Mouse (Mus musculus) C2C12 (cell line): ENCODE results near the gene Olfr750. TPM values are rescaled to one million over a fixed set of nuclear protein-coding genes. Genes with fewer than 3 reads are reported as not detected.

Experiments
- H3K27me3 ChIP-seq: one replicate; pipeline ENCODE4 v1.6.1; 2011; ENCODE audit not compliant: control insufficient read depth, insufficient read depth, insufficient read length
- H3K36me3 ChIP-seq: one replicate; pipeline ENCODE4 v1.6.1; 2011; ENCODE audit not compliant: control insufficient read depth, insufficient read depth
- H3K4me3 ChIP-seq: one replicate; pipeline ENCODE4 v1.5.1; 2011; ENCODE audit warnings: mild to moderate bottlenecking, control low read depth; ENCODE audit not compliant: poor library complexity, insufficient read depth, severe bottlenecking
- H3K79me2 ChIP-seq: one replicate; pipeline ENCODE4 v1.6.1; 2011; ENCODE audit not compliant: control insufficient read depth, insufficient read depth
- H3K79me3 ChIP-seq: one replicate; pipeline ENCODE4 v1.6.1; 2011; ENCODE audit warnings: low read depth, control low read depth
- H3ac ChIP-seq: one replicate; pipeline ENCODE3; 2011; ENCODE audit warnings: low read depth; ENCODE audit not compliant: control insufficient read depth, insufficient read length
- CEBPB ChIP-seq: IDR thresholded peaks from one replicate; pipeline ENCODE4 v1.6.1; 2011; ENCODE audit warnings: low read depth, mild to moderate bottlenecking, control low read depth, moderate library complexity
- CTCF ChIP-seq: IDR thresholded peaks from one replicate; pipeline ENCODE4 v1.5.1; 2011; ENCODE audit not compliant: control insufficient read depth, insufficient read depth, insufficient read length
- FOSL1 ChIP-seq: IDR thresholded peaks from one replicate; pipeline ENCODE4 v1.8.0; 2011; ENCODE audit warnings: mild to moderate bottlenecking, low read length; ENCODE audit not compliant: poor library complexity, insufficient read depth, severe bottlenecking
- MAX ChIP-seq: IDR thresholded peaks from one replicate; pipeline ENCODE4 v1.6.1; 2011; ENCODE audit warnings: mild to moderate bottlenecking, control low read depth
- MYOD1 ChIP-seq: IDR thresholded peaks from one replicate; pipeline ENCODE4 v1.6.1; 2011; ENCODE audit warnings: low read depth; ENCODE audit not compliant: control insufficient read depth, insufficient read length
- MYOG ChIP-seq: IDR thresholded peaks from one replicate; pipeline ENCODE4 v1.6.1; 2011; ENCODE audit not compliant: control insufficient read depth, insufficient read length; ENCODE audit errors: extremely low read depth
- USF1 ChIP-seq: IDR thresholded peaks from one replicate; pipeline ENCODE4 v1.6.1; 2011; ENCODE audit warnings: low read depth, mild to moderate bottlenecking, control low read depth, moderate library complexity
- long read RNA-seq, 2 experiments: library from polyadenylated mRNA; unstranded; transcript quantifications; one replicate each; pipeline ENCODE4 v2.0.0; 2019 to 2020
- polyA plus RNA-seq: library from polyadenylated mRNA; unstranded; fragments of >200 nt; fragmentation: generic; extraction: Trizol; gene quantifications from one replicate; pipeline ENCODE4 v1.2.1, GENCODE M21; 2012; ENCODE audit warnings: missing spikeins

Olfr750 gene
- not detected for polyA plus RNA-seq
- long read RNA-seq, experiment 1: 0 reads
- long read RNA-seq, experiment 2: 0 reads

DNA sequence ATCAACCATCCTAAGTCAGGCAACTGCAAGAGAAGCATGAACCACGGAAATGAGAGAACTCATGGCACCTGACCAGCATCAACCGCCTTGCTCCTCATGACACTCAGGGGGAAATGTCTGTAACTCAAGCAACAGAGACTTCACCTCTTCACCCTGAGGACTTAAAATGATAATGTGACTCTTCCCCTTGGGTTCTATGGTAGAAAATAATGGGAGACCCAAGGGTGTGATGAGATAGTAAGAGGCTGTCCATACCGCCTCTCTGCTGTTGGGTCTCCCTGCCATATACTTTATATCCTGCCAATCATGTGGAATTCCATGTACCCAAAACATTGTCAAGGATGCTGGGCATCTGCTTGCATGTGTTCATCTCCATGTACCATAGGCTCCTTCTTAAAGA is at the start of gene Olfr750:
Gene Olfr750, minus strand, starts transcription at position 101 of the 400 bp plus-strand sequence.
- TF ChIP-seq CTCF: no peak
- Histone ChIP-seq H3K4me3 (no peak within 1 kb of the TSS), H3K79me3 (no peaks in the 10 kb centered on the region), H3ac (no peak within 1 kb of the TSS), H3K27me3 (peaks cover 8% of the 10 kb centered on the region), H3K36me3 (no peaks in the 10 kb centered on the region), H3K79me2 (no peaks in the 10 kb centered on the region)

DNA sequence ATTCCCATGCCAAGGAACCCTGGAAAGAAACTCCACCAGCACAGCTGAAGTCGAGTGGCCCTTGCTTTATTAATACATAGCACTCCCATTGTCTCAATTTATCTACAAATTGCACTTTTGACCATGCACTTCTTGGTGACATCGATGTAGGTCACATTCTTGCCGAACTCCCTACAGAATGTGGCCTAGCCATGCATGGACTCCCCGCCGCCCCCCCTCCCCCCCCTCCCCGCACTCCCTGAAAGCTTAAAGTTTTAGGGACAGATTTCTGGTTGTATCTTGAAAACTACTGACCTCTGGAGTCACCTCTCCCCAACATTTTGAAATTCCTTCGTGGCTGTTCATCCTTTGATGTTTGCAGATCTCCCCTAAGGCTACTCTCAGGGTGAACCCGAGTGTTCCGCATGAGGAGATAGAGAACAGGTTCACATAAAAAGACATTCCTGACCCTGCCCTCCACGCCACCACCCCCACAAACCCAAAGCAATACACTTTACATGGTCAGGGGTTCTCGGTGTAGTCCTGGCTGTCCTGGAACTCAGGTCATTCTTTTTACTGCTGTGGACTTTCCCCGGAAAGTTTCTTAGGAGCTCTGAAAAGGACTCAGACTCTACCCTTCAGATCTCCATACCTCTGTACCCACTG is 39.8 kb upstream of the Olfr750 start, which contains the start of gene Eddm3b:
Gene Eddm3b, plus strand, starts transcription at position 511 of the 645 bp plus-strand sequence.
- Histone ChIP-seq H3K36me3 (no peaks in the 10 kb centered on the region), H3K79me2 (no peaks in the 10 kb centered on the region), H3K4me3 (no peak within 1 kb of the TSS), H3K27me3 (no peaks in the 10 kb centered on the region), H3K79me3 (no peaks in the 10 kb centered on the region), H3ac (no peak within 1 kb of the TSS)
- TF ChIP-seq CTCF (no peak), MYOD1 (no peak), MAX (no peak), USF1 (no peak), MYOG (no peak), FOSL1 (no peak), CEBPB (no peak)

DNA sequence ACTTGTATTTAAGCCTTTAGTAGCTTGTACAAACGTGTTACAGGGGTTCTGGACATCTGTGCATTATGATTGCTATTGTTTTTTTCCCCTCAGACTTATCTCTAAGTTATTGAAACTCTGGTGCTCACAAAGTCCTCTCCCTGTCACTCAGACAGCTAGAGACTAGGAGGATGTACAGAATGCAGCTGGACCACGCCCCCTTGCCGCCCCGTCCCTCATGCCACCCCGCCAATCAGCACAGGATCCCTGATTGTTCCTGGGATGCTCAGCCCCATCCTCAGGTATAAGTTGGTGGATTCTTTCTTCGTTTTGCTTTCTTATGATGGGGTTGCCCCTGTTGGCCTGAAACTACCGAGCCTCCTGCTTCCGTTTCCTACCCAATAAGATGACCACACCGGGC is 39.2 kb upstream of the Olfr750 start:
- no peaks in the 10 kb centered on the region for H3K27me3 ChIP-seq
- H3ac ChIP-seq: no peak overlapping the region
- H3K79me3 ChIP-seq: no peaks in the 10 kb centered on the region
- H3K36me3 ChIP-seq: no peaks in the 10 kb centered on the region
- no peaks in the 10 kb centered on the region for H3K79me2 ChIP-seq
- H3K4me3 ChIP-seq: no peak overlapping the region
- TF ChIP-seq MYOG (no peak), USF1 (no peak), MYOD1 (no peak), CTCF (no peak), FOSL1 (no peak), MAX (no peak), CEBPB (no peak)

DNA sequence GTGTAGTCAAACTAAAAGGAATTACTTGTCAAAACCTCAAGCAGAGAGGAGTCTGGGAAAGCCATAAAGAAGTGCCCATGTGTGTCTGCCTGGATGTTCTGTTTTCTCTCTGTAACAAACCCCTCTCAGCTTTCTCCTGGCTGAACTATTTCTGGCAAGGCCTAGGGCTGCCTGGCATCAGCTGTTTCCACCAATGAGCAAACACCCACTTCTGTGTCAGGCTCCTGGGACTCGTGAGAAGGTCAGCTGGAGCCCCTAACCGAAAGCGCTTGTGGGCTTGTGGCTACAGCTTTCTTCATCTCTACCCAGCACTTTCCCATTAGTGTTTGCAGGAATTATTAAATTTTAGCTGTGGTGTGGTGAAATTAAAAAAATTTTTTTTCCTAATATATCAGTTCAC is 37.7 kb upstream of the Olfr750 start:
- Histone ChIP-seq H3K79me2 (no peaks in the 10 kb centered on the region), H3K36me3 (no peaks in the 10 kb centered on the region), H3K4me3 (no peak overlapping the region), H3K27me3 (no peaks in the 10 kb centered on the region), H3K79me3 (no peaks in the 10 kb centered on the region), H3ac (no peak overlapping the region)
- TF ChIP-seq USF1 (no peak), FOSL1 (no peak), MYOD1 (no peak), CEBPB (no peak), MYOG (no peak), CTCF (no peak), MAX (no peak)

DNA sequence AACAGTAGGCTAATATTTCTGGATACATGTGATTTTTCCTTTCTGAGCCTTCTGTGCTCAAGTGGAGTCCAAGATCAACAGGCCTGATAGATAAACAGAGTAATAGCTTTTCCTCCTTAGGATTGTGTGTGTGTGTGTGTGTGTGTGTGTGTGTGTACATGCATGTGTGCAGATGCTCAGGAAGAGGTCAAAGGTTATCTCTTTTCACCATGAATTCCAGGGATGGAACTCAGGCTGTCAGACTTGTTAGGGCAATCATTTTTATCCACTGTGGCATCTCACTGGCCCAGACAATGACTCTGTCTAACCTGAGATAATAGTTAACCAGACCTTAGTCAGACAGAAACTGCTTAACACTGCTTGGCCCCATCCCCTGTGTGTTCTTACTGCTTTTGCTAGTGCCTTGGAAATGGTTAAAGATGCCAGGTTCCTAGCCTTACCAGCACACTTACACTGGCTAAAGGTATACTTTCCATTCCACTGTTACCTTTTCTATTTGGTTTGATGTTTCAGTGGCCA is 32.3 kb upstream of the Olfr750 start:
- Histone ChIP-seq H3ac (no peak overlapping the region), H3K79me2 (no peaks in the 10 kb centered on the region), H3K27me3 (no peaks in the 10 kb centered on the region), H3K79me3 (no peaks in the 10 kb centered on the region), H3K36me3 (no peaks in the 10 kb centered on the region), H3K4me3 (no peak overlapping the region)
- no peak for TF ChIP-seq MAX
- TF ChIP-seq CTCF: no peak
- TF ChIP-seq MYOD1: no peak
- no peak for TF ChIP-seq FOSL1
- no peak for TF ChIP-seq USF1
- no peak for TF ChIP-seq MYOG
- no peak for TF ChIP-seq CEBPB

DNA sequence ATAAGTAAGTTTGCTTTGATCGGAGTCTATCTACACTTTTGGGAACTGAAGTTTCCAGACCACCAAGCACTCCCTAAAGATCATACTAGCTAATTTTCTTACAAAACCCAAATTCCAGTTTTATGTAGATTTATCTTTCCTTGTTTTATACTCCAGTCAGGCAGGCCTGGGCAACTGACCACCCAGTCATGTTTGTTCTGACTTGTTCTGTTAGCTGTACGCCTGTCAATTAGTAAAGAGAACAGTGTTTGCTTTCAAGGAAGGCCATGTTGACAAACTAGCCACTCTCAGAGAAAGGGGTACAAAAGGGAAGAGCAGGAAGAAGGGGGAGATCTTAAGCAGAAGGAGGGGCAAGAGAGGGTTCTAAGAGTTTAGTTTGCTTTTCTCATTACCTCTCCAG is 30.1 kb upstream of the Olfr750 start:
- H3K79me2 ChIP-seq: no peaks in the 10 kb centered on the region
- TF ChIP-seq CEBPB (no peak), MAX (no peak), CTCF (no peak), MYOG (no peak), FOSL1 (no peak), MYOD1 (no peak), USF1 (no peak)

More for the DNA sequence above, 30.1 kb upstream of the Olfr750 start:
- H3K79me3 ChIP-seq: no peaks in the 10 kb centered on the region
- H3ac ChIP-seq: no peak overlapping the region
- H3K36me3 ChIP-seq: no peaks in the 10 kb centered on the region
- no peak overlapping the region for H3K4me3 ChIP-seq
- no peaks in the 10 kb centered on the region for H3K27me3 ChIP-seq
